Mouse (Mus musculus): ENCODE measurements around the gene Gse1.
A peak's percentile ranks its signal among the peaks of the same experiment; 100 is the strongest.

The Gse1 gene

GRCm38 (mm10) chr8:120610824-120611223 lies 382.6 kb downstream of the Gse1 start:
- no peak for DNase-seq (ENCODE audit: low spot score in 2 of 2)

GRCm38 (mm10) chr8:120614491-120614890 lies 386.2 kb downstream of the Gse1 start:
- DNase-seq (ENCODE audit: low spot score in 2 of 2), result no peak

DNA sequence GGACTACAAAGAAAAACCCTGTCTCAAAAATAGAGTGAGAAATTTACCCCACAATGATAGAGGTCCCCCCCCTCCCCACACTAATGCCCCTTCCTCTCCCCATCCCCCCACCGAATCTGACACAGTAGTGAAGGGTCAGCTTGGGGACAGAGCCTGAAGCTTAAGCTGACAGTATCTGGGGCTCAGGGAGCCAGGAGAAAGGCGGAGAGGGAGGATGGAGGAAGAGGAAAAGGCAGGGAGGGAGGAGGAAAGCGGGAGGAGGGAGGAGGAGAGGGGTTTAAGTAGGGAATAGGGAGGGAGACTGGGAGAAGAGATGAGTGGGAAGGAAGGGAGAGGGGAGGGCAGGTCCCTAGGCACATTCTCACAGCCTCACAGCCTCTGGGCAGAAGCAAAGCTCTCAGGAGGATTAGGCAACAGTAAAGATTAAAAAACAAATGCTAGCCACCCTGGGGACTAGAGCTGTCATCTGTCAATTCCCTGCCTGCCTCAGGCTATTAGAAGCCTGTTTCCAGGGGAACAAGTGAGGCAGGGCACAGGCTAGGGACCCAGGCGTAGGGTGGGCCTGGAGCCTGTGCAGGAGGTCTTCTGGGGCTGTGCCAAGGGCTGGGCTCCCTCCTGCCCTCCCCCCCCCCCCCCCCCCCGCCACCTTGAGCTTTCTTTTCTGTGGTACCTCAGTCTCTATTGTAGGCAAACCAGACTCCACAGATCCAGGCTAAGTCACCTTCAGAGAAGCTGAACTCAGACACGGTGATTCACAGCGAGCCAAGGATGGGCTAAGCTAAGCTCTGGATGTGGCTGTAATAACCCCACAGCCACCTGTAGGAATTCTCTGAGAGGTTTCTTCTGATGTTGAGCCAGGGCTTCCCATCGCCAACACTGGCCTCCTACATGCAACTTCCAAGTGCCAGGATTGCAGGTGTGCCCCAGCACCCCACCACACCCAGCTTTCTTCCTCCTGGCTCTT lies 388.7 kb downstream of the Gse1 start:
- no peak for DNase-seq (ENCODE audit: low spot score in 2 of 2)

- DNase-seq (ENCODE audit: low spot score in 2 of 2), result peak in 1 of 2 experiments; percentile 81
Observed at GRCm38 (mm10) chr8:120618110-120618509, 389.9 kb downstream of the Gse1 start.

GRCm38 (mm10) chr8:120619235-120620180 lies 391.3 kb downstream of the Gse1 start:
- peak in 1 of 2 experiments; percentile 61 for DNase-seq (ENCODE audit: low spot score in 2 of 2)

- no peak for DNase-seq (ENCODE audit: low spot score in 2 of 2)
Observed at GRCm38 (mm10) chr8:120620441-120620840, 392.2 kb downstream of the Gse1 start.

- DNase-seq (ENCODE audit: low spot score in 2 of 2), result no peak
Observed at GRCm38 (mm10) chr8:120622161-120622560, 393.9 kb downstream of the Gse1 start.

GRCm38 (mm10) chr8:120623608-120624007 lies 395.4 kb downstream of the Gse1 start:
- no peak for DNase-seq (ENCODE audit: low spot score in 2 of 2)

GRCm38 (mm10) chr8:120626461-120626860 lies 398.2 kb downstream of the Gse1 start:
- DNase-seq (ENCODE audit: low spot score in 2 of 2), result no peak

DNA sequence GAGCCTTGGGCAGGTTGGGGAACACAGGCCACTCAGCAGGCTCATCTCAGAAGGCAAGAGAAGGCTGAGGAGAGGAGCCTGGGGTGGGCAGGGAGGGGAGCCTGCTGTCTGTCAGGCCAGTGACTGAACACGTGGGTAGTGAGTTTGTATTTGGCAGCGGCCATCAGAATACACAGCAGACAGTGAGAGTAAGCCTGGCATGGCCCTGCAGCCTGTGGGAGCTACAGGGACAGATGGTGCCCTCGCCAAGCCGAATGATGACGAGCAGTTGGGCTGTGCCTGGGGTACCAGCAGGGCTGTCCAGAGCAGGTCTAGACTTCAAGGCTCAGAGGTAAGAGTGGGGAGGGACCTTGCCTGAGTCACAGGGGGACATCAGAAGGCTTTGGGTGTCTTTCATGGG lies 399.0 kb downstream of the Gse1 start:
- DNase-seq (ENCODE audit: low spot score in 2 of 2), result peak; percentile 31 to 38

DNA sequence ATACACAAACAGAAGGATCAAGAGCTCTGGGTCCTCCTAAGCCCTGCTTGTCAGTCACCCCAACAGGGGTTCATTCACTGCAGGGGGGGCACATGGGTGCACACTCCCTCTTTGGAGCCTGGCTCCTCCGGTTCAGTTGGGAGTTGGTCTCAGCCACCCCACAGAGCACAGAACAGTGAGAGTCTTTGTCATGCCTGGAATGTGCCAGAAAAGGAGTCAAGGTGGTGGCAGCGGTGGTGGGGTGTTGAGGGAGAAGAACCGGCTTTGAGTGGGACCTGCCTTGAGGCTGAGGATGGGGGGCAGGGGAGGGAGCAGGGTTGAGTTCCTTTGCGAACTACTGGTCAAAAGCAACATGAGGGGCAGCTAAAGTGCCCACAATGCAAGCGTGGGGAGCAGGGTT lies 401.8 kb downstream of the Gse1 start:
- no peak for DNase-seq (ENCODE audit: low spot score in 2 of 2)

DNA sequence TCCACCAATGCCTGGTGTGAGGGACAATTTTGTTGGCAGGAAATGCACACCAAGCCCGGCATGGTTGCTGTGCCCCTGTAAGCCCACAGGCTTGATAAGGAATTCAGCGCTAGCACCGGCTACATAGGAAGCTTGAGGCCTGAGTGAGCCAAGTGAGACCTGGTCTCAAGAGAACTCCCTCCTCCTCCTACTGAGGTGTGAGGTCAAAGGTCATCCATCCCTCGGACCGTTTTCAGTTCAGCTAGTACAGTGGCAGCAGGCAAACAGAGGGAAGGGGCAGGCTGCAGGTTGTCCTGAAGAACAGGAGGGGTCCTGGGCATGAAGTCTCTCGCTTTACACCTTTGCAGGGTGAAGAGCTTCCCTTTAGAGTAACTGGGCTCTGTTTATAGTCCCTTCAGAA lies 402.6 kb downstream of the Gse1 start:
- DNase-seq (ENCODE audit: low spot score in 2 of 2), result no peak
